Mouse (Mus musculus) monocyte, adult 2 months (primary cell): ENCODE data around the gene Map1lc3a.
A peak's percentile ranks its signal among the peaks of the same experiment; 100 is the strongest.

Experiments used
- DNase-seq, 2 experiments: peaks; one replicate each; pipeline ENCODE4 v3.0.0; 2022; ENCODE audit warnings: low spot score in 2 of 2, low read depth in 1 of 2

Gene Map1lc3a

DNA sequence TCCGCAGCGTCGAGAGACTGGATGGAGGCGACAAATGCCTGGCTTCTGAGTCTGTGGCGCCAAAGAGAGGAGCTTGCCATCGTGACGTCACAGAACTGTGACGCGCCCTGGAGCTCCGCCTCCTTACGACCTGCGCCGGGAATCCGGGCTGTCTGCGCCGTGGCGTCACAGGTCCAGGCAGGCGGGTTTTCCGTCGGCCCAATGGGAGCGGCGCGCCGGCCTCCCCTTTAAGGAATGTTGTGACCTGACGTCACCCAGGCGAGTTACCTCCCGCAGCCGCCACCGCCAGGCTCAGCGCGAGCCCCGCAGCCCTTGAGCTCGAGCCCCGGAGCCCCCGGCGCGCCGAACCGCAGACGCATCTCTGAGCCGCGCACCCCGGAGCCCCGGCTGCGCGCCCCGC is at the start of gene Map1lc3a:
TSS of gene Map1lc3a (plus strand) at position 103 of the 400 bp plus-strand sequence.
- peak; percentile 94 to 95 for DNase-seq

DNA sequence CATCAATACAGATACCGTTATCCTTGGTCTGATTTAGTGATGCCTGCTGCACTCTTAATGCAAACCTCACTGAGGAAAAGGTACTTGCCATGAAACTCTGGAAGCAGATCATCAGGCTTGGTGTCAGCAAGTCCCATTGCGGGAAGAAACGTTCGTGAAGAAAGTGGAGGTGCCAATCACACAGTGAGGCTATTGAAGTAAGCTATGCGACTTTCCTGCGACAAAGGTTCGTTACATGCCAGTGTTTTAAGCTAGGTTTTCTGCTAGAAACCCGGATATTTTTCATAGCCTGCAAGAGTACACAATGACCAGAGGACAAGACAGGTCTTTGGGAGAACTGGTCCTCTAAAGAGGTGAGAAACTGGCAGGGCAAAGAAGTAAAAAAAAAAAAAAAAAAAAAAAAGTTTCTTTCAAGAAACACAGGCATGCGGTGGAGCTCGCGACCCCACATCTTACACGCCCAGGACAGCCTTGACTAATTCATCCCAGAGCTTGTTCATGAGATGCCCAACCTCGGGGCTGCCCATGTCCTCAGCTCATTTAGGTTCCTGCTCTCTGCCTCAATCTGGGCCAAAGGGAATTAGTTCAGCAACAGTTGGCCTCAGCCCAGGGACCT is 40.2 kb upstream of the Map1lc3a start:
- no peak for DNase-seq

DNA sequence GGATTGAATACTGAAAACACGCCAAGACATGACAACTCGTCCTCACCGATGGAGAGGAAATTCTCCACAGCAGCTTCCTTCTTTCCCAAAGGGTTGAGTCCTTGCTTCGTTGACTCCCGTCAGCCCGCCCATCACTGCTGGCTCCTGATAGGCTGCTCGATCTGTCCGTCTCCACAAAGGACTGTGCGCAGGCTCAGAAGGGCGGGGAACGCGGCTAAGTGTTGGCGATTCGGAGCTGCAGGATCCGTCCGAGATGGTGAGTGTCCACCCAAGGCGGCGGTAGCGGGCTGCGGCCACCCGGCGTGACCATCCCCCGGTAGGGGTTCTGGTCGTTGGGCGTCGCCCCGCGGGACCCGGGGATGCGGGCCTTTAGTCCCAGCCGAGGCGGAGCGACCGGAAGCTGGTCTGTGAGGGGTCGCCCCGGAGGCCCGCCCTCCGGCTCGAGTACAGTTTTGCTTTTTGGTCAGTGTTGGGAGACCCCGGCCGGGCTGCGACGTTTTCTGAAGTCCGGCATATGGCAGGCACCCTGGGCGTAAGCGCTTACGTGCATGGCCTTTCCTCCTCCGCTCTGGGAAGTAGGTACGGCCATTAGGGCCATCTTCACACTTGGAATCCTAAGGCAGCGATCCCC is 39.6 kb upstream of the Map1lc3a start, which contains the start of gene Dynlrb1:
TSS of gene Dynlrb1 (plus strand) at position 172 of the 631 bp plus-strand sequence.
- peak; percentile 91 to 93 for DNase-seq

DNA sequence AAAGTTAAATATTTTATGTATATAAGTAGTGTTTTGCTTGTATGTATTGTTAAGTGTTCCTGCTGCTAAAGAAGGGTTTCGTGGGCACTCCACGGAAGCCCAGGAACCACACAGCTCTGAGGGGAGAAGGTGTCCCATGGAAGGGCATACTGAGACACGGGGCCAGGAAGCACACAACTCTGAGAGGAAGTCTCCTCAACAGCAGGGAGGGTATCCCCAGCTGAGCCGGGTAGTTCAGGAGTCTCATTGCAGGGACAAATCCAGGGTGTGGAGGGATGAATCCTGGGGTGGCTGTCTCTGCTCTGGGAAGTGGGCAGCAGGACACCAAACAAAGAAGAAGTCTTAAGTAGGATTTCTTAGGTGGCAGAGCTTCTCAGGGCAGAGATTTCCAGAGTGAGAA is 38.8 kb upstream of the Map1lc3a start:
- DNase-seq = no peak

DNA sequence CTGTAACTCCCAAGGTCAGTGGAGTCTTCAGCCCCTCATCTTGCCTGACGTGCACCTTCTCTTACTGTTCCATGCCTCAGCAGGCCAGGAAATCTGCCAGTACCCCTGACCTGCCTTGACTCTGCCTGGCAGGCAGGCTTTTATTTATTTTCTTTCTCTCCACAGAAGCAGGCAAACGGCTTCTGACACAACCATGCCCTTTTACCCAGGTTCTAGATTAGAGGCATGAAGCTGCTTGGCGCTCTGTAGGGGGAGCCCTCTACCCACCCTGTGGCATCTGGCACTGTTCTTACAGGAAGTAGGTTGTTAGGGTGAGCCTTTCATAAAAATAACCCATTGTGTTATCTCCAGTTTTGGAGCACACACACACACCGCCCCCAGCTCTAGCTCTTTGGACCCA is 35.2 kb upstream of the Map1lc3a start:
- no peak for DNase-seq

DNA sequence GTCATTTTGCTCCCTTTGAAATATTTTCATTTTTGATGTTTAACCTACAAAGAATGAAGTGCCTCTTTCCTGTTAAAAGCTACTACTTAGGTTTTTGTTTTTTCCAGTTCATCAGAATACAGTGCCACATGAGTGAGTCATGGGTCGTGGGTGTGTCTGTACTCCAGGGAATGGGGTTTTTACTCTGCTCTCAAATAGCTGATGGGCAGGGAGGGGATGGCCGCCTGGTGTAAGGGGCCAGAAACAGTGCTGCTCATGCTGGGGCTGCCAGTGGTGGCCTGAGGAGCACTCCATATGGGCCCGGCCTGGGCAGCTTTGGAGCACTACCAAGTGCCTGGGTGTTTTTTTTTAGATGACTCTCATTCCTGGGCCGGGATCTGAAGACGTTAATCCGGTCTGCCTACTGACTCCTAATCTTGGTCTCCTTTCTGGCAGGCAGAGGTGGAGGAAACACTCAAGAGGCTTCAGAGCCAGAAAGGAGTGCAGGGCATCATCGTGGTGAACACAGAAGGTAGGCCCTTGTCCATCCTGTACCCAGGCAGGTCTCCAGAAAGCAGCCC is 33.7 kb upstream of the Map1lc3a start:
- DNase-seq = no peak

DNA sequence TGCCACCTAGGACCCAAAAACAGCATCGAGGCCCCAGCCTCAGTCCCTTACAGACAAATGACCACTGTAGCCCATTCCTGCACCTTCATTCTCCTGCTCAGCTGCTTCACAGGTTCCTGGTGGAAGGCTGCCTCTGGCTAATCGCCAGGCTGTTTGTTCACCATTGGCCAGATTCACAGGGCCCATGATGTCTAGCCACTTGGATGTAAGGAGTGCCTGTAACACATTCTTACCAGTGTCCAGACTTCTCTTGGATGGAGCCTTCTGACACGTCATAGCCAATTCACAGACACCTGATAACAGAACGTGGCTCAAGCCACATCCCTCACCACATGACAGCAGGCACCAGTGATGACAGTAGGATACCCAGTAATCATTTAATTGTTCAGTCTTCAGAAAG is 29.9 kb upstream of the Map1lc3a start:
- DNase-seq = no peak

DNA sequence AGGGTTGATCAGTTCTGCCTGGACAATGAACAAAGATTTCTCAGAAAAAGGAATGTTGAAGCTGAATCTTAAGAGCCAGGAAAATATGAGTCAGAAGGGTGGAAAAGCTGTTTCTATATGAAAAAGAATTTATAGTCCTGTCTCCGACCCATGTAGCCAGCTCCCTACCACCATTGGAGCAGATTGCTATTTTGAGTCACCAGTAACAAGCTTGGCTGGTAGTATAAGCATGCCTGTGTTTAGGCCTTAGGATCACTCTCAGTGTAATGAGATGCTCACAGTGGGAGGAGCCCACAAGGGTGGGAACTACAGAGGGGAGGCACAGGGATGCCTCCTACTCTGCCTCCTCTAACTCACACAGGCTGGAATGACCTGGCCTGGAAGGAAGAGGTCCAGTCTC is 27.9 kb upstream of the Map1lc3a start:
- DNase-seq = no peak

DNA sequence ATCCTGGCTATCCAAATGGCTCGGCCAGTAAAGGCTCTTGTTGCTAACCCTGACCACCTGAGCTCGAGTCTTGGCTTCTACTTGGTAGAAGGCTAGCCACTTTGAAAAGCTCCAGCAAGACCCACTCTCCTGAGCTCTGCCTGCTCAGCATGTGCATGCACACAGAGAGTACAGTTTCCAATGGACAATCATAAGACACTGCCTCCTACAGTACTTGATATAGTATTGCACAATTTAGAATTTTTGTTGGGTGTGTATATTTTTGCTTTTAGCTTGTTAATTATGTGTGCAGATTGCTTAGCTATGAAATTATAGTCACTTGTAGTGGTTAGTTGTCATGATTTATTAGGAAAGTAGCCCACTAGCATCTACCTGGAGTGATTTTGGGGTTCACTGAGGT is 27.4 kb upstream of the Map1lc3a start:
- DNase-seq = no peak

DNA sequence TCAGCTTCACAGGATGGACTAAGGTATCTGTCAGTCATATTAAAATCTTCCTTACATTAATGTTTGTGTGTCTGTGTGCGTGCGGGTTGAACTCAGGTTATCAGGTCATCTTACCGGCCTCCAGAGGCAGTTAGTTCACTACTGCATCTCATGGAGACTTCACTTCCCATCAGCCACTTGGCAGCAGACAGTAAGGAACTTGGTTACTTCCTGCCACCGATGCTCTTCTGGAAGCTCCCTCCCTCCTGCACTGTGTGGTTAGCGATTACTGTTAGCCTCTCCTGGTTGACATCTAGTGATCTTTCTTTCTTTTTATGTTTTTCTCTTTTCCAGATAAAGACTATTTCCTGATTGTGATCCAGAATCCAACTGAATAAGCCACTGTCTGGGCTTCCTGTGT is 26.5 kb upstream of the Map1lc3a start:
- no peak for DNase-seq

DNA sequence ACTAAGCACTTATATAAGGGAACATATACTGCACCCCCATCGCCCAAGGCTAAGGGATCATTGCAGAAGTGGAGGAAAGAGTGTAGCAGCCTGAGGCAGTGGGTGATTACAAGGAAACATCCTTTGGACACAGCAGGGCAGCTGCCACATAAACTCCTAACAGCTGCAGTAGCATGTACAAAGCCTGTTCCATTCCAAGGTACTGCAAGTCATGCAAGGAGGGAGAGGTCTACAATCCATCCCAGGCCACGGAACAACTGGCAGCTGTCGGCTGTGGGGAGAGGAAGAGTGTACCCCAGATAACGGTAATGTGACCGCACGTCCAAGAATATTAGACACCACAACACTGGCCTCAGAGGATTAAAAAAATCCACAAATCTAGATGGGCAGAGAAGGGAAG is 10.6 kb upstream of the Map1lc3a start:
- no peak for DNase-seq

DNA sequence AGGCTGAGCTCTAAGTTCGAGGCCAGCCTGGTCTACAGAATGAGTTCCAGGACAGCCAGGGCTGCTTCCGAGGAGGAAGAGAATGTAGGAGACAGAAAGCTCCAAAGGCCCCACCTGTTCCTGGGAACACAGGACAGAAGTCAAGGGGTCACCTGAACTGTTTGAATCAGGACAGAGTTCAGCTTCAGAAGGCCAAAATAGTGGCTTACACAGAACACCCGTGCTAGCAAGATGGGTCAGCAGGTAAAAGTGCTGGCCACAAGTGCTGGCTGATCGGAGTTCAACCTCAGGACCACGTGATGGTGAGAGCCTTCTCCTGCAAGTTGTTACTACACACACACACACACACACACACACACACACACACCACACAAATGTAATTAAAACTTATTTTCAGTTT is 9.2 kb upstream of the Map1lc3a start:
- DNase-seq = no peak

DNA sequence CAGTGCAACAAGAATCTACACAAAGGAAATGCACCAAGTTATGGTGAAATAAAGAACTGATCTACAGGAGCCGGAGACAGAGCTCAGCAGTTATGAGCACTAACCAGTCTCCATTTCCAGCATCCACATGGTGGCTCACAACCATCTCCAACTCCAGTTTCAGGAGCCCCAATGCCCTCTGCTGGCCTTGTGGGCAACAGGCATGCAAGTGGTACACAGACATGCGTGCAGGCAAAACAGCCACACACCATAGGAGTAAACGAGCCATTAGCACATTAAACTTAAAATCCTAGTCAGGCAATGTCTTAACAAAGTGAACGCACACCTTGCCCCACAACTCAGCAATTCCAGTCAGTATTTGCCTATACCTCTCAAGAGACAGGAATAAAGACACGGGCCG is 4.1 kb upstream of the Map1lc3a start:
- no peak for DNase-seq

DNA sequence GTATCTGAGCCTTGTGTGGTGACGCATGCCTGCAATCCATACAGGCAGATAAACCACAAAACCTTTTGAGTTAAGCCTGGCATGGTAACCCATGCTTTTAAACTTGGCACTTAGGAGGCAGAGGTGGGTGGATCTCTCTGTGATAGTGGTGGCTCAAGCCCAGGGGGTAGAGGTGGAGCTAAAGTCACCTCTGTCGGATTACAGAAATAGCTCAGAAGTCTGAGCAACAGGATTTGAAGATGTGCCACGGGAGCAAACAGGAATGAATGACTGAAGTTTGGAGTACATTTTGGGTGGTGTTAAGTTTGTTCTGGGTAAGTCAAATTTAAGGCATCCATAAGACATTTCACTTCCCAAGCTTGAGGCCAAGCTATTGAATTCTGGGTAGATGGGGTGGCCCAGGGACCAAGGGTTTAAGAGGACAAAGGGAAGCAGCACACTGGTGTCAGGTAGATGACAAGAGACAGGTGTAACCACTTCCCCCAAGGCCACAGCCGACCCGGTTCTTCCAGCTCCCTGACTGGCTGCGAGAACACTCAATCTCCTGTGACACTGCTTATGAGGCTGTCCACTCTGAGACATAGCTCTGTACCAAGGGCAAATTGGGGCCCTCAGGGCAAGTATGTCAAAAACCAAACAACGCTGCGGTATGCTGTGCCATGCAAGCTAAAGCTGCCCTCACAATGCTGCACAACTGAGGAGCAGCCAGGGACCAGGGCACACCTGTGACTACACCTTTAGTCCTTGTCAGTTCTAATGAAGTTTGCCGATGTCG is 3.5 kb upstream of the Map1lc3a start:
- no peak for DNase-seq

DNA sequence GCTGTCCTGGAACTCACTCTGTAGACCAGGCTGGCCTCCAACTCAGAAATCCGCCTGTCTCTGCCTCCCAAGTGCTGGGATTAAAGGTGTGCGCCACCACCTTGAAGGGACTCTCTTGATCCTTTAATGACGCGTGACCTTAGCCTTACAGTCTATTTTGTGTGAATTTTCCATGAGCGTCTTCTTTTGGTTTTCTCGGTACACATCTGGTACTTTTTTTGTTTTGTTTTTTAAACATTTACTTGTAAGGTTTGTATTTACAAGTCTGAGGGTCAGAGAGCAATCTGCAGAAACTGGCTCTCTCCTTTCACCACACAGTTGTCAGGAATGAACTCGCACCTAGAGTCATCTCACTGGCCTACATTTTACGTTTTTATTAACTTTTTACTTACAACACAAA is 2.5 kb upstream of the Map1lc3a start:
- DNase-seq = no peak

DNA sequence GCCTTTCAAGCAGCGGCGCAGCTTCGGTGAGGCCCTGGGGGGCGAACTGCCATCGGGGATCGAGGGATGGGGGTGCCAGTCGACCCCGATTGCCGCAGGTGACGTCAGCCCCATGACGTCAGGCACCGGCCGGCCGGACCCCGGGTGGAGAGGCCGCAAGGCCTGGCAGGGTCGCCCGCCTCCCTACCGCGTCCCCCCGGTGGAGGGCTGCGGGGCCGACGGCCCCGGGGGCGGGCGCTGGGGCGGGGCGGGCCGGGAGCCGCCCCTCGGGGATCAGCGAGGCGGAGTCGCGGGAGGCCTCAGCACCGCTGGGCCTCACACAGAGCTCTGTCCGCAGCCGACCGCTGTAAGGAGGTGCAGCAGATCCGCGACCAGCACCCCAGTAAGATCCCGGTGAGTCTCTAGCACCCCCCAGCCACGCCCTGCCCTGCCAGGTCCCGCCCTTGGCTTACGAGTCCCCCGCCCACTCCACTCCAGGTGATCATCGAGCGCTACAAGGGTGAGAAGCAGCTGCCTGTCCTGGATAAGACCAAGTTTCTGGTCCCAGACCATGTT is 601 bp downstream of the Map1lc3a start:
- peak in 1 of 2 experiments; percentile 27 for DNase-seq

DNA sequence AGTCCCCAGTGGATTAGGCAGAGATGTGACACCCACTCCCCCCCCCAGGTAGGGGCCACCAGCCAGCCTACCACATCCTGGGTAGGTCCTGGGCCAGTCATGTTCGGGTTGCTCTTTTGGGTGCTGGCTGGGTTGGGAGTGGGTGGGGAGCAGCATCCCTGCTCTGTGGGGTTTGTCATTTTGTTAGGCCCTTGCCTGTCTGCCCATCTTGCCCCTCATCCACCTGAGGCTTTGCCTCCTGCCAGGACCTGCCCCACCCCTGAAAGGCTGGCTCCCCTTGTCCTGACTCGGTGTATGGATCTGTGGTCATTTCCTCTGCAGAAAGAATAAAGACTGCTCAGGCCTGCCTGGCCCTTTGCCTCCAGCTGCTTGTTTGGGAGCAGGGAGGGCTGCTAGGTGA is 1.6 kb downstream of the Map1lc3a start:
- DNase-seq = no peak

DNA sequence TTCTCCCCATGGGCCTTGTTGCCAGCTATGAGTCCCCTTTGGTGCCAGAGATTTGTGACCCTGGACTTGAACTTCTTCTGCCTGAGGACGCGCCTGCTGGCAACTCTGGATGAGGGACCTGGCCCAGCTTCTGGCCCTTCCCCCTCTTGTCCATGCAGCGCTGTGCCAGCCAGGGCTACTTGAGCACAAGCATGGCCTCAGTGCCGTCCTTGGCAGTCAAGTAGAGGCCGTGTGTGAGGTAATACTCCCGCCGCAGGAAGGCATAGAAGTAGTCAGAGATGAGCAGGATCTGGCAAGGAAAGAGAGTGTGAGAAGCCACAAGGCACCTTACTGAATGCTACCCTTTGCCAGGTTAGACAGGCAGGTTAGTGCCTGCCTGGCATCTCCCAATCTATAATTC is 2.3 kb downstream of the Map1lc3a start:
- no peak for DNase-seq

DNA sequence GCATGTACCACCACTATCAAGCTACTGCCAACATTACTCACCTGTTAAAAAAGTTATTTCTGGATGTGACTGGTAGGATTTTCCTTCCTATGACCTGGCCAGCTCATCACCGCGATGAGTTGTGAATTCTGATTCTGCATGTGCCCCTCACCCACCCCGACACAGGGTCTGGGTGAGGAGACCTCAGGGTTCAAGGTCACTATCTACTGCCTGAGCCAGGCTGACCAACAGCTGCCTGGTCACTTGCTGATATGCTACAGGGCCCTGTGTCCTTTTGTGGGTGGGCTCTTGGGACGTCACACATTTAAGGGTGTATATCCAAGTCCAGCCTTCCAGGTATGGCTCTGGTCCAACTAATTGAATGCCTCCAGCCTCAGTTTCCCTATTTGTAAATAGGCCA is 3.1 kb downstream of the Map1lc3a start:
- DNase-seq = no peak

DNA sequence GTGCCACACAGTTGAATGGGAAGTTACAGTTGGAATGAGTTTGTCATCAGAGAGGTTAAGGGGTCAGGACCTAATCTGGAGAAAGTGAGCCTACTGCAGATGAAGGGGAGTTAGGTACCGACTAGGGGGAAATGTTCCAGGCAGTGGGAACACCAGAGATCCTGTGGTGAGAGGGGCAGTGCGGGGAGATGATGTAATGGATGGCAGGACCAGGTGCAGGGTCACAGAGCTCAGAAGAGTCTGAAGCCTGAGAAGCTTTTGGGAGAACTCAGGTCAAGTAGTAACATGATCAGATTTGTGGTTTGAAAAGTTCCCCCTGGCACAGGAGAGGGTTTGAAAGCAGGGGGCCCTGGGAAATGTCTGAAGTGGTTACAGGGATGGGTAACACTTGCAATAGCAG is 4.0 kb downstream of the Map1lc3a start:
- no peak for DNase-seq

DNA sequence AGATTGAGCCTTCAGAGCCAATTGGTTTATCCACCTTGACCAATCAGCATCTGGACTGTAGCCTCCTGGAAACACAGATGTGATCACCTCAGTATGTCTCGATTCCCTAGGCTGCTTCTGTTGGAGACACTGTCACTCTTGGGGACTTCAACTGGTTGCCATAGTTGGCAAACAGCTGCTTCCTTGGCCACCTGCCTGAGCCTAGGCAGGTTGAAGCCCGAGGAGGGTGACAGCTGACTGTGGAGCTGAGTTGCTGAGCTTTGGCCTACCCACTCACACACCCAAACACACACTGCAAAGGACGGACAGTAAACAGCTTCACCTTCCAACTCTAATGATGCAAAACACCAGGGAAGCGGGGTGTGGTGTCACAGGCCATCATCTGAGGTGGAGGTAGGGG is 7.7 kb downstream of the Map1lc3a start:
- DNase-seq = no peak

DNA sequence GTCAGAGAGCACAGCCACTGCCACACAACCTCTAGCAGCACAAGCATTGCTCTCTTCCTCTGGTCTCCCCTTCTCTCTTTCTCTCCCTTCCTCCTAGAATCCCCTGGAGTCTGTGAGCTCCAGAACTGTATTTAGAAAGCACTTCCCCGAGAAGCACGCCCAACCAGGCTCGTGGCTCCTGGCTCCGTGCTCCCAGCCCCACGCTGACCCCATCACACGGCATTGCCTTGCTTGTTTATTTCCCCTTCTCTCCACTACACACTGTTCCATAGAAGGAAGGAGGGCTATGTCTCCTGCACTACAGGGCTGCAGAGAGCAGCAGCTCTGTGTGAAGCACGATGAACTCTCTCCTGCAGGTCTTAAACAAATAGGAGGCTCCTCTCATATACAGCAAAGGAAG is 8.6 kb downstream of the Map1lc3a start:
- no peak for DNase-seq
